Mouse (Mus musculus) hindbrain, embryonic 14.5 days (tissue): ENCODE measurements around the gene Gm3045. TPM values are rescaled to one million over a fixed set of nuclear protein-coding genes. Genes with fewer than 3 reads are reported as not detected.

Source experiments
- ATAC-seq: fragments of 200-750 bp; cut with Nextera tagmentation; 2 replicates; pipeline ENCODE4 v1.8.0; 2017; ENCODE audit warnings: moderate number of reproducible peaks, mild to moderate bottlenecking, moderate TSS enrichment, moderate library complexity; ENCODE audit not compliant: low FRiP score
- DNase-seq: peaks from one replicate; pipeline ENCODE4 v3.0.0-alpha.2; 2015; ENCODE audit warnings: low spot score
- H3K27ac ChIP-seq: fragments of 300-500 bp; sonication (generic); 2 replicates; pipeline ENCODE4 v1.5.1; 2014; ENCODE audit warnings: mild to moderate bottlenecking, moderate library complexity
- H3K27me3 ChIP-seq: fragments of 300-500 bp; sonication (generic); 2 replicates; pipeline ENCODE4 v1.6.1; 2014; ENCODE audit warnings: mild to moderate bottlenecking, low read length, mixed read lengths; ENCODE audit not compliant: control insufficient read depth, insufficient read depth
- H3K36me3 ChIP-seq: fragments of 300-500 bp; sonication (generic); replicated peaks from 2 replicates; pipeline ENCODE4 v1.6.1; 2014; ENCODE audit not compliant: control insufficient read depth, insufficient read depth
- H3K4me1 ChIP-seq: fragments of 300-500 bp; sonication (generic); replicated peaks from 2 replicates; pipeline ENCODE4 v1.6.1; 2014; ENCODE audit warnings: antibody characterized with exemption, low read length, mixed read lengths; ENCODE audit not compliant: control insufficient read depth, insufficient read depth
- H3K4me2 ChIP-seq: fragments of 300-500 bp; sonication (generic); replicated peaks from 2 replicates; pipeline ENCODE4 v1.6.1; 2014; ENCODE audit warnings: mild to moderate bottlenecking, moderate library complexity
- H3K4me3 ChIP-seq: fragments of 300-500 bp; sonication (generic); replicated peaks from 2 replicates; pipeline ENCODE4 v1.5.1; 2014; ENCODE audit warnings: mild to moderate bottlenecking, low read length
- H3K9ac ChIP-seq: fragments of 300-500 bp; sonication (generic); 2 replicates; pipeline ENCODE4 v1.6.1; 2014
- H3K9me3 ChIP-seq: fragments of 300-500 bp; sonication (generic); 2 replicates; pipeline ENCODE4 v1.6.1; 2016; ENCODE audit warnings: low read length; ENCODE audit not compliant: control insufficient read depth
- WGBS: fragments of 180-500 bp; shearing (Covaris S2); extraction: QIAGEN DNeasy Blood & Tissue Kit; methylation state at CpG from one replicate; pipeline ENCODE4 v1.1.7; 2014; 5-methylcytosine and 5-hydroxymethylcytosine counted together
- polyA plus RNA-seq: library from polyadenylated mRNA; unstranded; fragments of >200 nt; fragmentation: Nextera tagmentation; extraction: Ambion mirVana; gene quantifications from 2 replicates; pipeline ENCODE4 v1.2.1, GENCODE M21; 2014

Gm3045 gene
- polyA plus RNA-seq, 1 experiment from 2014 or later = not detected

DNA sequence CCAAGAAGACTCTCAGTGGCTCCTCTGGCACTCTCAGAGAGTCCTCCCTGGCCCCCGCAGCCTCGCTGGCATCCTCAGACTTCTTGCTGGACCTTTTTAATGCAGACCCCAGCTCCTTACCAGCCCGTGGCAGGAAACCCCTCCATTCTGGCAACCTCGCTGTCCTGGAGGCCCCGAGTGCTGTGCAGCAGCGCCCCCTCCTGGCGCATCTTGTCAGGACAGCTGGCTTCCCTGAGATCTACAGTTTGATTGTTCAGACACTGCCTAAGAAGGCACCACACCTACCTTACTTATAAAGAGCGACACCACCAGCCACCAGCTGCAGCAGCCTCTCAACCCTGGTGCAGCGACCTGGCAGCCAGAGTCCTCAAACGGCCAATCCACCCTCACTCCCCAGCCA lies 7.1 kb downstream of the Gm3045 start:
- Histone ChIP-seq H3K9ac (no peak overlapping the region), H3K4me3 (no peak overlapping the region), H3K27ac (no peak overlapping the region), H3K36me3 (no peaks in the 10 kb centered on the region), H3K27me3 (peaks cover 31% of the 10 kb centered on the region), H3K9me3 (no peaks in the 10 kb centered on the region), H3K4me1 (peaks cover 6% of the 10 kb centered on the region), H3K4me2 (no peak overlapping the region)
- peak; percentile 82 for DNase-seq
- ATAC-seq = no peak
- WGBS = 8% methylated on average over 10 of the region's 10 CpGs

DNA sequence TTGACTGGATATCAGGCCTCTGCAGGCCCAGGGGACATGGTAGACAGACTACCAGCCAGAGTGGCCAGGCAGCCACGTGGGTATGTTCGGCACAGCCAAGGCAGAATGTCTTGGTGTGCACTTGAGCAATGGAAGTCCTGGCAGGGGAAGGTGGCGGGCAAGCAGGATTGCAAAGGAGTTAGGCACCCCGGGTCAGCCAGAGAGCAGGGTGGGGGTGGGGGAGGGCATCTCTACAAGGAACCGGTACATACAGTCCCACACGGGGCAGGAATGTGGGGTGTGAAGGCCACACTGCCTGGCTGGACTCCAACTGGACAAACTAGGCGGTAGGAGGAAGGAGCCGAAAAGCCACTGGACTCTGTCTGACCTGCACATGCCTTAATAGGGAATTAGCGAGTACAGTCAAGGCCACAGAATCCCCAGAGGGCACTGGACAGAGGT lies 7.9 kb downstream of the Gm3045 start:
- ATAC-seq (no peak), DNase-seq (no peak)
- no peaks in the 10 kb centered on the region for H3K9me3 ChIP-seq
- no peak overlapping the region for H3K4me2 ChIP-seq
- no peak overlapping the region for H3K27ac ChIP-seq
- no peak overlapping the region for H3K4me3 ChIP-seq
- 72% methylated on average over 9 of the region's 9 CpGs for WGBS
- no peak overlapping the region for H3K9ac ChIP-seq
- peaks cover 9% of the 10 kb centered on the region for H3K4me1 ChIP-seq
- H3K36me3 ChIP-seq = no peaks in the 10 kb centered on the region
- peaks cover 34% of the 10 kb centered on the region for H3K27me3 ChIP-seq

DNA sequence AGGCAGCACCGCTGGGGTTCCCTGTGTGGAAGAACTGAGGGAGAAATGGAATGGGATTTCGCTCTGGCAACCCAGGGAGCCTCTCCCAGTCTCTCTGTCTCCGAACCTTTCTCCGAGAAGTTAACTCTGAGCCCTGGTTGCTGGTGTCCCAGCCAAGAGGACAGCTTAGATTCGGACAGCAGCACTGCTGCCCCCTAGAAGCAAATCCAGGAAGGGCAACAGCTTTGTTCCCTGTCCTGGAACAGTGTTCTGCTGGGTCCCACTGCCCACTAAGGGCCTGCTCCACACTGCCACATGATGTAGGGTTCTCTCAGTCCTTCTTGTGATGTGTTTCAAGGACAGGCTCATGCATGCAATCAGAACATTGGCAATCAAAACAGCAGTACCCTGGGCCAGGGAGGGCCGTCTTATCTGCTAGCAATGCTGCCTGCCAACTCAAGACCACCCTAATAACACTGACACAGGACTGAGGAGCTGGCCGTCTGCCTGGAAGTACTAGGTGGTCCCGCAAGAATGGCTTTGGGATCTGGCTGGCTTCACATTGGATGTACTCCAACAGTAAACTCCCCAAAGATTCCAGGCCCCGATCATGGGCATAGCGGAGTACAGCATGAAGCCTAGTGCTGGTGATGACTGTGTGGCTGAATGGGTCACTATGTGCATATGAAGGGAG lies 9.4 kb downstream of the Gm3045 start:
- Histone ChIP-seq H3K4me1 (peaks cover 9% of the 10 kb centered on the region), H3K9me3 (no peaks in the 10 kb centered on the region), H3K4me2 (no peak overlapping the region), H3K36me3 (no peaks in the 10 kb centered on the region), H3K9ac (no peak overlapping the region), H3K27ac (no peak overlapping the region), H3K27me3 (peaks cover 48% of the 10 kb centered on the region), H3K4me3 (no peak overlapping the region)
- ATAC-seq (peak; percentile 28; the same call in 1 of the 2 replicates), DNase-seq (no peak)
- WGBS = 56% methylated on average over 10 of the region's 10 CpGs

DNA sequence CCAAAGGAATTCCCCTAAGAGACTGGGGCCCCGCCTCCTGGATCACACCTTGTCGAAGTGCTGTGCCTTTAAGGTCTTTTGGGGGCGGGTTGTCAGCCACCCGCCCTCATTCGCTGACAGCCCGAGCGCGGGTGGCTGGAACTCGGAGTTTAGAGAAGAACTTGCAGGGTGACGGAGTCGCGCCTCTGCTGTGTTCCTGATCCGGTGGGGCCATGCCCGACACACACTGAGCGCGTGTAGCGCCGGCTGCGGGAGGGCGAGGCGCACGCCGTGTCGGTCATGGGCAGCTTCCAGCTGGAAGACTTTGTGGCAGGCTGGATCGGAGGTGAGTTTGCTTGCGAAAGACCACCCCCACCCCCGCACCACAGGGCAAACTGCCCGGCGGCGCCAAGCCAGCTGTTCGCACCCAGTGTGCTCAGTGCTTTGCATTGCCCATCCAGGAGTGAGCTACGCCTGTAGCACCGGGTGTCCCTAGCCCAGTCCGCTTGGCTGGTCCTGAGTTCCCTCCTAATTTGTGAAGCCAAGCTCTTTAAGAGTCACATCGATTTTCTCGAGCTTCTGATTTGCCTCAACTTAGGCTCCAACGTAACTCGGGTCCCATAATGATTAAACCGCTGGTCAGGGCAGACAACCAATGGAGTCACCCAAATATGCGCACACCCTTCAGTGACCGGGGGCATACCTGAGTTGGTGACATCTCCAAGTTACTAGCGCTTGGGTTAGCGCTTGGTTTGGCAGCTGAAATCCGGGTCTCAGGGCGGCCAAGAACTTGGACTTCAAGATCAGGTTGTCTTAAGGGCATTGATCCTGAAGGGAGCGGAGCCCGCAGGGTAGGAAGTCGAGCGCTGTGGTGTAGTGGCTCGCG lies 12.0 kb downstream of the Gm3045 start, which contains the start of gene Slc25a48:
TSS of gene Slc25a48 (plus strand) at position 145 of the 865 bp plus-strand sequence.
- Histone ChIP-seq H3K36me3 (no peaks in the 10 kb centered on the region), H3K27me3 (peaks cover 53% of the 10 kb centered on the region), H3K27ac (no peak within 1 kb of the TSS), H3K9me3 (no peaks in the 10 kb centered on the region), H3K4me1 (peaks cover 9% of the 10 kb centered on the region), H3K4me2 (peak within 1 kb of the TSS; percentile 49), H3K4me3 (peak within 1 kb of the TSS; percentile 24), H3K9ac (peak within 1 kb of the TSS; percentile 31; the same call in 1 of the 2 replicates)
- no peak for DNase-seq
- no peak for ATAC-seq
- 4% methylated on average over 51 of the region's 51 CpGs for WGBS

DNA sequence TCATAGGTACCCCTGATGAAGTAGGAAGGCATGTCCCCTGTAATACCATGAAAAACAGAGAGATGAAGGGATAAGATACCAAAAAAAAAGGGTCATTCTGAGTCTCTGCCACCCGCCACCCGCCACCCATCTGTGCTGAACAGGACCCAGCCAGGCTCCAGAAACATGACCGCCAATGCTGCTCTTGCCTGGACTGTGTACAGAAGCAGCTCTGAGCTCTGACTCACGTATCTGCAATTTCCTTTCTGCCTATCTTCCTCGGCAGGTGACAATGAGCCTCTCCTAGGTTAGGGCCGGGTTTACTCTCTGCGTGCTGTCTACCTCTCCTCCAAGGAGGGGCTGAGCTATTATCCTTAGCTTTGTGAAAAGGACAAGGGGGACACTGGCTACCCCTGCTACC lies 17.0 kb downstream of the Gm3045 start:
- peaks cover 28% of the 10 kb centered on the region for H3K27me3 ChIP-seq
- no peak overlapping the region for H3K4me2 ChIP-seq
- no peak overlapping the region for H3K4me3 ChIP-seq
- H3K9me3 ChIP-seq = no peaks in the 10 kb centered on the region
- DNase-seq (no peak), ATAC-seq (no peak)
- no peak overlapping the region for H3K27ac ChIP-seq
- H3K4me1 ChIP-seq = peaks cover 4% of the 10 kb centered on the region; the same call in 1 of the 2 replicates
- 77% methylated on average over 7 of the region's 7 CpGs for WGBS
- H3K9ac ChIP-seq = no peak overlapping the region
- no peaks in the 10 kb centered on the region for H3K36me3 ChIP-seq

DNA sequence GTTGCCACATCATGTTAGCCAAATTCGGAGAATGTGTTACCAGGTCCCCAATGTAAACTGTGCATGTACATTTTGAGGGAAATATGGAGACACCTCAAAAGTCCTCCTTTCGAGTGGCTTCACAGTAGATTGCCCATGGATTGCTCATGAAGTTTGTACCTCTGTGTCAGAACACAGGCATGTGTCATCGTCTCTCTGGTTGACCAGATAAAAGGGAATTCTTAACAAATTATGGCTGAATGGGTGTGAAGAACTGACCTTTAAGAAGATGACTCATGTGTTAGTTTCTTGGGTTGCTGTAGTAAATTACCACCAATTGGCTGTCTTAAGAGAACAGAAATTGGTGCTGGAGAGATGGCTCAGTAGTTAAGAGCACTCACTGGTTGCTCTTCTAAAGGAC lies 17.7 kb downstream of the Gm3045 start:
- peaks cover 3% of the 10 kb centered on the region; the same call in 1 of the 2 replicates for H3K4me1 ChIP-seq
- no peaks in the 10 kb centered on the region for H3K36me3 ChIP-seq
- H3K9me3 ChIP-seq = no peaks in the 10 kb centered on the region
- DNase-seq (no peak), ATAC-seq (no peak)
- no peak overlapping the region for H3K27ac ChIP-seq
- WGBS = 93% methylated on average over 3 of the region's 3 CpGs
- H3K4me2 ChIP-seq = no peak overlapping the region
- no peak overlapping the region for H3K4me3 ChIP-seq
- no peak overlapping the region for H3K9ac ChIP-seq
- peaks cover 21% of the 10 kb centered on the region for H3K27me3 ChIP-seq

DNA sequence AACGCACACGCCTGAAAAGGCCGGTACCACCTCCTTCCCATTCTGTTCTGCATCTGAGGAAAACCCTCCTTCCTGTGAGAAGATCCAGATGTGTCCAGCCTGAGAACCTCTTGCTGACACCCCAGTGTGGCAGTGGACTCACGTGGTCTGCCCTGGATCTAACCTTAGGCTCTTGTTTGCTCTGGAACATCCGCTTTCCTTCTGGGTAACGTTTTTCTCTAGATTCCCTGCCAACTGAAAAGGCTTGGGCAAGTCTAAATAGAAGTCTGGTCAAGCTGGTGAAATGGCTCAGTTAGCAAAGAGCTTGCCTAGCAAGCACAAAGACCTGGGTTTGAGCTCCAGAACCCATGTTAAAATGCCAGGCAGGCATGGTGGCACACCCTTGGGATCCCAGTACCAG lies 18.6 kb downstream of the Gm3045 start:
- Histone ChIP-seq H3K4me2 (no peak overlapping the region), H3K4me3 (no peak overlapping the region), H3K4me1 (peaks cover 5% of the 10 kb centered on the region; the same call in 1 of the 2 replicates), H3K27ac (no peak overlapping the region), H3K9me3 (no peaks in the 10 kb centered on the region), H3K36me3 (no peaks in the 10 kb centered on the region), H3K27me3 (peaks cover 12% of the 10 kb centered on the region), H3K9ac (no peak overlapping the region)
- DNase-seq (no peak), ATAC-seq (no peak)
- WGBS = 94% methylated on average over 6 of the region's 6 CpGs

DNA sequence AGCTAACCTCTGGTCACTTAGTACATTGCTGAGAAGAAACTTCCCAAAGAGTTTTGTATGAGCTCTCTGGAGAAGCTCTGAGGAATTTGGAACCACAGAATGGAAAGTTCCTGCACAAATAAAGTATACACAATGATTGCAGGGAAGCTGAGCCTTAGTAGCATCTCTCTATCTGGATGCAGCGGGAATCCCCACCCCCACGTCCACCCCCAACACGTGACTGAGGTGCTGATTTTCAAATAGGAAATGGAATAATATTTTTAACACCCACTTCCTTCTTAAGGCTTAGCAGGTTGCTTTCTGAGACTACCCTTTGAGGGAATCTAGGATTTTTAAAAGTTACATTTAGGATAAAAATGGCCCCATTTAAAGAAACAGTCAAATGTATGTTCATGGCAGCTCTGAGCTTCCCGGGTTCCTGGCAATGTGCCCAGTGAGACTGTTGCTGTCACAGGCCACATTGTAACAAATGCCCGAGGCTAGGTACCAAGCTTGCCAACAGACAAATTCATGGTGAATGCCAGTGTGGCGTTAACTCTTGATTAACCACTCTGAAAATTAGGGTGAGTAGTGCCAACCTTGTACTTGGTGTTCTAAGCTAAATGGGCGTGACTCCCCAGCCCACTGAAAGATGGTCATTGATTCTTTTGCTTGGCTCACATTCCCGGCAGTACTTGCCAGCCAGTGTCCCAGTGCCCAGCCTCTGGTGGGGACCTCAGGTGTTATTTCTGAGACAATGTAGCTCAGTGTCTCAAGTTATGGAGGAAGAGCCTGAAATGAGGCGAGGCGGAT lies 23.0 kb downstream of the Gm3045 start:
- Histone ChIP-seq H3K36me3 (no peaks in the 10 kb centered on the region), H3K4me3 (no peak overlapping the region), H3K4me2 (no peak overlapping the region), H3K27me3 (no peaks in the 10 kb centered on the region), H3K4me1 (peaks cover 5% of the 10 kb centered on the region; the same call in 1 of the 2 replicates), H3K9me3 (no peaks in the 10 kb centered on the region), H3K27ac (no peak overlapping the region), H3K9ac (no peak overlapping the region)
- ATAC-seq (peak; percentile 51; the same call in 1 of the 2 replicates), DNase-seq (peak; percentile 84)
- 58% methylated on average over 10 of the region's 10 CpGs for WGBS

DNA sequence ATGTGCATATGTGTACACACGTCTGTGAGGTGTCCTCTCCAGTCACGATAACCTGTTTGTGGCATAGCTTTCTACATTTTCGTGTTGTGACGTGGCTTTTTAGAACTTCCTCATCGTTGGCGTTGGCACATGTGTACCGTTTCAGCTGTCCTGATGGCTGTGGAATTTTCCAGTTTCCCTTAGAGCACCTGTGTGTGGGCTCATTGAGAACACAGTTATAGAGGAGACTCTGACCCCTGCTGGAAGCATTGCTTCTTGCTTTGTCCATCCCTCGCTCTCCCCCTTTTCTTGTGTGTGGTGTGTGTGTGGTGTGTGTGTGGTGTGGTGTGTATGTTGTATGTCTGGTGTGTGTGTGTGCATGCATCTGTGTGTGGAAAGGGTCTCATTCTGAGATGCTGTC lies 23.6 kb downstream of the Gm3045 start:
- Histone ChIP-seq H3K36me3 (no peaks in the 10 kb centered on the region), H3K9me3 (no peaks in the 10 kb centered on the region), H3K4me1 (peaks cover 5% of the 10 kb centered on the region; the same call in 1 of the 2 replicates), H3K9ac (no peak overlapping the region), H3K4me3 (no peak overlapping the region), H3K4me2 (no peak overlapping the region), H3K27me3 (no peaks in the 10 kb centered on the region), H3K27ac (no peak overlapping the region)
- DNase-seq (no peak), ATAC-seq (no peak)
- 80% methylated on average over 8 of the region's 8 CpGs for WGBS
